Mouse (Mus musculus) gastrocnemius, adult 2 months (tissue): ENCODE measurements around the gene Galnt17. TPM values are rescaled to one million over a fixed set of nuclear protein-coding genes. Genes with fewer than 3 reads are reported as not detected.
A peak's percentile ranks its signal among the peaks of the same experiment; 100 is the strongest.

Experiments
- DNase-seq: peaks from one replicate; pipeline ENCODE4 v3.0.0; 2022
- H3K27ac ChIP-seq: fragments of 200-600 bp; 2 replicates; pipeline ENCODE4 v1.8.1; 2022; ENCODE audit warnings: mild to moderate bottlenecking
- H3K4me3 ChIP-seq: fragments of 200-600 bp; 2 replicates; pipeline ENCODE4 v1.8.1; 2022; ENCODE audit warnings: mild to moderate bottlenecking, moderate library complexity
- CTCF ChIP-seq: fragments of 200-600 bp; IDR thresholded peaks from 2 replicates; pipeline ENCODE4 v1.8.1; 2022; ENCODE audit warnings: antibody characterized with exemption, mild to moderate bottlenecking, moderate library complexity
- intact Hi-C: fragments of 180-260 bp; cut with DNase I; formaldehyde crosslinking; loops from one replicate; pipeline ENCODE4 v1.15.1; 2025
- total RNA-seq, 2 experiments: library from RNA; stranded (reverse); gene quantifications; 2 replicates each; pipeline ENCODE4 v1.2.3; 2021

Galnt17 gene
- total RNA-seq, 2 experiments from 2014 or later: 4.3 to 4.5 TPM

- Histone ChIP-seq H3K4me3 (no peak overlapping the region), H3K27ac (no peak overlapping the region)
- TF ChIP-seq CTCF: no peak
- intact Hi-C loops: no loop called here
- DNase-seq: no peak
Measured at GRCm38 (mm10) chr5:131169186-131169585, 139.1 kb downstream of the Galnt17 start.

GRCm38 (mm10) chr5:131167366-131167765 lies 140.9 kb downstream of the Galnt17 start:
- intact Hi-C loops: no loop called here
- Histone ChIP-seq H3K27ac (no peak overlapping the region), H3K4me3 (no peak overlapping the region)
- DNase-seq: peak; percentile 28
- TF ChIP-seq CTCF: no peak

- H3K27ac ChIP-seq: no peak overlapping the region
- no peak overlapping the region for H3K4me3 ChIP-seq
- no peak for TF ChIP-seq CTCF
- DNase-seq: peak; percentile 23
- intact Hi-C loops: no loop called here
Measured at GRCm38 (mm10) chr5:131165681-131166080, 142.6 kb downstream of the Galnt17 start.

DNA sequence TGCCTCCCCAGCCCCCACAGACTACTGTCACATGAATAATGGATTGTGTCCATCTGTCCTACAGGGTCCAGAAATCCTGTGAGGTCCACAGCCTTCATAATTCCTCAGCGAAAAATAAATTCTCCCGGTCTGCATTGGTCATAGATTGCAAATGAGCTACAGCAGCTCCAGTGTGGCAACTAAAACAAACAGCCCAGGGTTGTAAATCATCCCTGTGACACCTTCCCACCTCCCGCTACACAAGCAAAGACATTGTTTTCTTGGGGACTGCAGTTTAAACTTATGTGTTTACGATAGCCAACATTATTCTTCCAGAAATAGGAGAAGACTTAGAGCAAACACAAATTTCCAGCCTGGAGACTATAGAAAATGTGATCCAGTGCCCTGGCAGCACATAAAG lies 150.4 kb downstream of the Galnt17 start:
- Histone ChIP-seq H3K27ac (no peak overlapping the region), H3K4me3 (no peak overlapping the region)
- TF ChIP-seq CTCF: no peak
- DNase-seq: no peak
- intact Hi-C loops: loop anchor here (10.0 kb wide), 1 partner anchor 143 kb away; no protein-coding TSS in a partner anchor

- peak; percentile 60 for TF ChIP-seq CTCF
- Histone ChIP-seq H3K27ac (no peak overlapping the region), H3K4me3 (no peak overlapping the region)
- DNase-seq: no peak
- intact Hi-C loops: loop anchor here (10.0 kb wide), 1 partner anchor 142 kb away; no protein-coding TSS in a partner anchor
Measured at GRCm38 (mm10) chr5:131156323-131156722, 152.0 kb downstream of the Galnt17 start.

DNA sequence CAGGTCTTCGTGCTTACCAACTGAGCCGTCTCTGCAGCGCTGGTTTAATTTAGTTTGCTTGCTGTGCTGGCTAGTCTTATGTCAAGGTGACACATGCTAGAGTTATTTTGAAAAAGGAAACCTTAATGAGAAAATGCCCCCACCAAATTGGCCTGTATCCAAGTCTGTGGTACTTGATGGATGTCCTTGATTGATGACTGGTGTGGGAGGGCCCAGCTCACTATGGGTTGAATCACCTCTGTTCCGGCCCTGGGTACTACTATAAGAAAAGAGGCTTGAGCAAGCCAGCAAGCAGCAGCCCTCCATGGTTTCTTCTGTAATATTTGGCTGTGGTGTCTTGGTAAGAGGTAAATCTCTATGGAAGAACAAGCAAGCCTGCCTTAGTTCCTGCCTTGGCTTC lies 165.7 kb downstream of the Galnt17 start:
- intact Hi-C loops: no loop called here
- DNase-seq: no peak
- TF ChIP-seq CTCF: no peak
- no peak overlapping the region for H3K27ac ChIP-seq
- H3K4me3 ChIP-seq: no peak overlapping the region

- intact Hi-C loops: no loop called here
- TF ChIP-seq CTCF: no peak
- Histone ChIP-seq H3K4me3 (no peak overlapping the region), H3K27ac (no peak overlapping the region)
- no peak for DNase-seq
Measured at GRCm38 (mm10) chr5:131134809-131135208, 173.5 kb downstream of the Galnt17 start.

DNA sequence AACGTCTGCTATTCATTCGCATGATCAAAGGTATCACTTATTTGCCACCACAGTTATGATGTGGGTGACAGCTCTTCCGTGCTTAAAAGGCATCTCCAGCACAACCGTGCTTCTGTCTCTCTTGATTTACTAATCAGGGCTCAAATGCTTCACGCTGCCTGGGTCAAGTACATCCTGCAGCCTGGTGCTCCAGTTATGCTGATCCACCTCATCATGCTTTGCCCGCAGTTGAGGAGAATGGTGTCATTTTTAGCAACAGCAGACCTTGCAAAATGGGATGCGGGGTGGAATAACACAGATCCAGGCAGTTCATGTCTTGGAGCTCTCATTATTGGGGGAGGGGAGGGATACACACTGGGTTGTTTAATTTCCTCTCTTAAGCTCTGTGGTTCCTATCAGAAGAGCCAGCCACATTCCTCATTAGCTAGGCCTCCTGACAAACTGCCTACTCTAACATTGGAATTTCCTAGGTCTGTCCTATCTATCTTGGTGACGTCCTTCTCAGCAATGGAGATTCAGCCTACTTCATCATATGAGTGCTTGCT lies 187.9 kb downstream of the Galnt17 start:
- Histone ChIP-seq H3K4me3 (no peak overlapping the region), H3K27ac (no peak overlapping the region)
- no peak for TF ChIP-seq CTCF
- DNase-seq: no peak
- intact Hi-C loops: no loop called here

GRCm38 (mm10) chr5:131119896-131120295 lies 188.4 kb downstream of the Galnt17 start:
- Histone ChIP-seq H3K27ac (no peak overlapping the region), H3K4me3 (no peak overlapping the region)
- no peak for TF ChIP-seq CTCF
- no peak for DNase-seq
- intact Hi-C loops: no loop called here

DNA sequence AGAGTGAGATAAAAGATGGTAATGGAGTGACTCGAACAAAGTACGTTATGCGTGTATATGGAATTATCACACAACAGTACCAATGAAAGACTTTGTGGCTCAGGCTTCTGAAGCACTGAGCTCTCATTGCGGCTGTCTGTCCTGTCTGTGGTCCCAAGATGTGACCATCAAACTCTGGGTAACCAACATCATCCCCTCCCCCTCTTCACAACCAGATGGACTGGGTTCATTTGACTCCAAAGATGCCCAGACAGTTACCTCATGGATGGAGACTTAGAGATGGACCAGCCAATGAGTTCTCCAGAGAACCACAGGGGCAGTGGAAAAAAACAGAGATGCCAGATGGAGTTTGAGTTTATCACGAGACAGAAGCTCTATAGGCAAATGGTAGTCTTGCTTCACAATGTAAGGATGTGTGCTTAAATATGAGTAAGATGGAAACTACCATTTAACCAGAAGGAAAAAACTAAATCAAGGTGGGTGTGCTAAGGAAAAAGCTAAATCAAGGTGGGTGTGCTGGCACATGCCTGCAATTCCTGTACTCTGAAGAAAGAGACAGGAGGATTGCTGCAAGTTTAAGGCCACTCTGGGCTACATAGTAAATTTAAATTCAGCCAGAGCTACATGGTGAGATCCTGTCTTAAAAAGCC lies 190.8 kb downstream of the Galnt17 start:
- Histone ChIP-seq H3K27ac (no peak overlapping the region), H3K4me3 (no peak overlapping the region)
- intact Hi-C loops: no loop called here
- DNase-seq: no peak
- no peak for TF ChIP-seq CTCF

GRCm38 (mm10) chr5:131113850-131114470 lies 194.3 kb downstream of the Galnt17 start:
- DNase-seq: no peak
- Histone ChIP-seq H3K27ac (no peak overlapping the region), H3K4me3 (no peak overlapping the region)
- intact Hi-C loops: no loop called here
- no peak for TF ChIP-seq CTCF

GRCm38 (mm10) chr5:131107188-131107587 lies 201.1 kb downstream of the Galnt17 start:
- no peak overlapping the region for H3K4me3 ChIP-seq
- DNase-seq: no peak
- intact Hi-C loops: no loop called here
- no peak overlapping the region for H3K27ac ChIP-seq
- peak; percentile 17; the same call in 1 of the 2 replicates for TF ChIP-seq CTCF

DNA sequence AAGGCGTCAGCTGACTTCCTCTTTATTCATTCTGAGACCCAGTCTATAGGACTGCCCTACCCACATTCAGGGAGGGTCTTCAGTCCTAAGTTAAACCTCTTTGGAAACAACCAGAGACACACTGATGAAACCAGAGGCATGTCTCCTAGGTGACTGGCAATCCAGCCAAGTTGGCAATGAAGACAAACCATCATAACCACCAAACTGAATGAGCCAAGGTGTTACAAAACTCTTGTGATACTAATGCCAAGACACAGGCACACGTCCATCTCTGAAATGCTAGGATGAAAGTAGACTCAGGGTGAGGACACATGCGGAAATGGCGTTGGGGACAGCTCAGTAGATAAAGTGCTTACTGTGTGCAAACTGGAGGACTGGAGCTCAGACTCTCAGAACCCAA lies 211.5 kb downstream of the Galnt17 start:
- intact Hi-C loops: no loop called here
- DNase-seq: peak; percentile 48
- no peak overlapping the region for H3K4me3 ChIP-seq
- TF ChIP-seq CTCF: no peak
- no peak overlapping the region for H3K27ac ChIP-seq
